In the genomic region with DNA sequence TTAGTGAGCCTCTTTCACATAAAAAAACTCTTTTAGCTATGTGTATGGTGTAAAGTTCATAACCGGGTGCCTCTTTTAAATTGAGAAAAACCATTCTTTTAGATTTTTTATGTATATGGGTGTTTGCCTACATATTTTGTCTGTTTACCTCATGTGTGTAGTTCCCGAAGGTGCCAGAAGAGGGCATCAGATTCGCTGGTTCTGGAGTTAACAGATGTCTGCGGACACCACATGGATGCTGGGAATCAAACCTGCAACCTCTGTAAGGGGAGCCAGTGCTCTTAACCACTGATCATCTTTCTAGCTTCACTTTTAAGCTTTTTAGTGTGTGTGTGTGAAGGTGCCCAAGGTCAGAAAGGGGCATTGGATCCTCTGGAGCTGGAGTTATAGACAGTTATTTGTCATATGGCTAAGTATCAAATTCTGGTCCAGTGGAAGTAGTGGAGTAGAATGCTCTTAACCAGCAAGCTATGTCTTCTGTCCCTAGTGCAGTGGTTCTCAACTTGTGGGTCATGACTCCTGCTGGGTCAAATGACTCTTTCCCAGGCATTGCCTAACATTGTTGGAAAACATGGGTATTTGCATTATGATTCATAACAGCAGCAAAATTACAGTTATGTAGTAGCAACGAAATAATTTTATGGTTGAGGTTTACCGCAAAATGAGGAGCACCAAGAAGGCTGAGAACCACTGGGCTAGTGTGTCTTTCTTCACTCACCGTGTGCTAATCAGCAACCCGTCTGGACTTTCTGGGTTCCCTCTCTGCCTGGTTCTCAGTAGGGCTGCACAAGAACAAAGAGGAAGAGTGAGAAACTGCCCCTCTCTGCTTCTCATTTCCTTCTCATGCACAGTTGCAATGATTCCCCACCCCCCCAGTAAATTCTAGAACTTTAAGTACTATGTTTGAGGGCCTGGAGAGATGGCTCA, we compare ENCODE assay signal across 16 mouse cellular contexts. TPM values are rescaled to one million over a fixed set of nuclear protein-coding genes. Genes with fewer than 3 reads are reported as not detected.
DNase-seq lines count a peak whose midpoint lies in the region; ATAC-seq and TF ChIP-seq lines count a peak whose summit lies in the region.
"Had no signal": no experiment of that assay in that cellular context is flagged by ENCODE, and none has a peak within 500 bp of the region (broad histone marks: within the 10 kb centered on the region; RNA-seq: fewer than 3 reads in every experiment).

No protein-coding gene starts in this region.

- 70% methylated on average over 8 of the region's 8 CpGs for WGBS in liver, postnatal 0 days (ENCODE audit: insufficient replicate concordance)

- H3K27ac ChIP-seq in liver, postnatal 0 days (ENCODE audit: low read depth), result peak overlapping the region; percentile 22; the same call in 1 of the 2 replicates
- no peak overlapping the region for H3K27ac ChIP-seq in MEL (ENCODE audit: control insufficient read depth, low read depth, low read length)
- H3K27ac ChIP-seq: embryonic facial prominence, embryonic 10.5 days; hindbrain, embryonic 14.5 days; limb, embryonic 15.5 days had no signal

- no peak for TF ChIP-seq RAD21 in MEL (IDR thresholded peaks at IDR 0.05; ENCODE audit: low read depth, low read length)

- no peaks in the 10 kb centered on the region for H3K79me2 ChIP-seq in MEL (ENCODE audit: control insufficient read depth, insufficient read depth, low read length, poor library complexity)

- TF ChIP-seq CTCF in liver, postnatal 0 days (IDR thresholded peaks at IDR 0.05; ENCODE audit: low read depth), result peak; percentile 43
- peak in 2 of 3 experiments; percentile 6 to 15; a peak in 2 of 6 replicates for TF ChIP-seq CTCF in MEL (IDR thresholded peaks at IDR 0.05 in 2 of 3, conservative IDR thresholded peaks at IDR 0.05 in 1 of 3; ENCODE audit: control insufficient read depth in 1 of 3, insufficient read depth in 1 of 3, low read depth in 2 of 3, low read length in 3 of 3, poor library complexity in 1 of 3, severe bottlenecking in 1 of 3)

- H3K4me1 ChIP-seq in liver, postnatal 0 days (ENCODE audit: insufficient read depth), result peaks cover 17% of the 10 kb centered on the region
- H3K4me1 ChIP-seq in MEL (ENCODE audit: control insufficient read depth in 1 of 2, insufficient read depth in 2 of 2, low read length in 2 of 2), result peaks cover 0 to 10% of the 10 kb centered on the region in 2 experiments; a peak in 3 of 4 replicates

- ATAC-seq in liver, postnatal 0 days, result no peak
- no peak for ATAC-seq in frontal cortex, adult (ENCODE audit: low TSS enrichment)

- no peak for TF ChIP-seq EP300 in liver, postnatal 0 days (IDR thresholded peaks at IDR 0.05; ENCODE audit: low read depth)
- no peak for TF ChIP-seq EP300 in MEL (IDR thresholded peaks at IDR 0.05; ENCODE audit: low read depth in 1 of 2, low read length in 2 of 2)

- H3K27me3 ChIP-seq in liver, postnatal 0 days (ENCODE audit: insufficient read depth, low read length), result no peaks in the 10 kb centered on the region
- H3K27me3 ChIP-seq in MEL (ENCODE audit: control insufficient read depth in 1 of 2, insufficient read depth in 2 of 2, low read length in 2 of 2), result no peaks in the 10 kb centered on the region
- H3K27me3 ChIP-seq: limb, embryonic 15.5 days; megakaryocyte, embryonic 14.5 days had no signal

- H3K9ac ChIP-seq in liver, postnatal 0 days (replicated peaks), result no peak overlapping the region
- H3K9ac ChIP-seq in MEL (ENCODE audit: control insufficient read depth, low read depth, low read length, poor library complexity, severe bottlenecking), result no peak overlapping the region
- H3K9ac ChIP-seq: hindbrain, embryonic 14.5 days; limb, embryonic 15.5 days had no signal

- no peak overlapping the region for H3K4me3 ChIP-seq in liver, postnatal 0 days (ENCODE audit: low read depth, low read length)
- no peak overlapping the region for H3K4me3 ChIP-seq in MEL (ENCODE audit: control insufficient read depth in 1 of 2, insufficient read depth in 1 of 2, low read depth in 2 of 2, low read length in 2 of 2)
- H3K4me3 ChIP-seq: embryonic facial prominence, embryonic 10.5 days; limb, embryonic 15.5 days; megakaryocyte, embryonic 14.5 days had no signal

- H3K4me2 ChIP-seq in liver, postnatal 0 days (ENCODE audit: low read depth, low read length), result no peak overlapping the region
- H3K4me2 ChIP-seq: hindbrain, embryonic 14.5 days; limb, embryonic 15.5 days had no signal

- no peak for TF ChIP-seq POLR2A in MEL (IDR thresholded peaks at IDR 0.05; ENCODE audit: control insufficient read depth in 1 of 2, insufficient read depth in 1 of 2, low read depth in 1 of 2, low read length in 2 of 2, poor library complexity in 1 of 2)

- no peaks in the 10 kb centered on the region for H3K36me3 ChIP-seq in liver, postnatal 0 days (replicated peaks; ENCODE audit: insufficient read depth, low read length)
- peaks cover 0 to 10% of the 10 kb centered on the region in 2 experiments; a peak in 1 of 4 replicates for H3K36me3 ChIP-seq in MEL (ENCODE audit: control insufficient read depth in 1 of 2, insufficient read depth in 2 of 2, low read length in 2 of 2)
- H3K36me3 ChIP-seq: embryonic facial prominence, embryonic 10.5 days; G1E; limb, embryonic 15.5 days had no signal

- DNase-seq in liver, postnatal 0 days, result peak; percentile 20
- no peak for DNase-seq in liver
- DNase-seq in 416B (ENCODE audit: low read depth), result peak; percentile 59
- no peak for DNase-seq in MEL (ENCODE audit: low read depth, low spot score)
- peak; percentile 49 for DNase-seq in induced T-regulatory cell, adult 2 months (ENCODE audit: low read depth)
- no peak for DNase-seq in ovary, postnatal 10 days (ENCODE audit: low spot score)
- DNase-seq in gastrocnemius, postnatal 25 days, result no peak
- DNase-seq: cerebellum, postnatal 10 days; kidney, adult 9 months; right cerebral cortex, postnatal 25 days had no signal

- H3K9me3 ChIP-seq in liver, postnatal 0 days (ENCODE audit: low read length), result no peaks in the 10 kb centered on the region
- no peaks in the 10 kb centered on the region for H3K9me3 ChIP-seq in MEL (replicated peaks; ENCODE audit: insufficient read depth, low read length)
- H3K9me3 ChIP-seq: embryonic facial prominence, embryonic 10.5 days; G1E; limb, embryonic 15.5 days had no signal

TF ChIP-seq in MEL, 35 proteins besides CTCF, POLR2A, EP300 and RAD21:
- TF ChIP-seq TCF12 (IDR thresholded peaks at IDR 0.05; ENCODE audit: low read depth, low read length) (no peak), TAL1 (IDR thresholded peaks at IDR 0.05; ENCODE audit: low read length) (no peak), NRF1 (IDR thresholded peaks at IDR 0.05; ENCODE audit: insufficient read depth, low read depth, low read length, poor library complexity, severe bottlenecking) (no peak), USF1 (IDR thresholded peaks at IDR 0.05; ENCODE audit: low read depth, low read length) (no peak), MAX (IDR thresholded peaks at IDR 0.05; ENCODE audit: low read length) (no peak)

RNA-seq across cellular contexts. Expression of a gene that starts 5.0 kb away (rescaled TPM):
- polyA plus RNA-seq in liver, postnatal 0 days (2015; fragmentation: Nextera tagmentation; extraction: Ambion mirVana), result 31.2 and 40.6 TPM in 2 replicates
- total RNA-seq in MEL (2012; rRNA removed), result 58.7 and 66.4 TPM in 2 replicates
- 100 to 1,000 TPM in 1 of 2 experiments, 10 to 100 TPM in 1; 67.3 to 475 TPM for polyA plus RNA-seq in MEL (2012; ENCODE audit: insufficient read depth in 1 of 2, insufficient read length in 2 of 2, low read depth in 1 of 2, low replicate concordance in 2 of 2, missing spikeins in 1 of 2)
- 10 to 100 TPM; 50.0 to 53.7 TPM for total RNA-seq in gastrocnemius, postnatal 25 days (2021)

RNA-seq across cellular contexts. Expression of a gene that starts 33.8 kb away (rescaled TPM):
- polyA plus RNA-seq in liver, postnatal 0 days (2015; fragmentation: Nextera tagmentation; extraction: Ambion mirVana), result 59.5 and 67.1 TPM in 2 replicates
- total RNA-seq in MEL (2012; rRNA removed), result 24.3 and 24.4 TPM in 2 replicates
- 10 to 100 TPM in 1 of 2 experiments, not detected in 1; 31.7 TPM for polyA plus RNA-seq in MEL (2012; ENCODE audit: insufficient read depth in 1 of 2, insufficient read length in 2 of 2, low read depth in 1 of 2, low replicate concordance in 2 of 2, missing spikeins in 1 of 2)
- total RNA-seq in gastrocnemius, postnatal 25 days (2021), result 10 to 100 TPM; 25.8 to 30.1 TPM

Comparison
In these comparisons a context has a peak if more than half of its experiments do, and no peak if none do; other contexts are left out.
1. DNase-seq: peak in liver, postnatal 0 days (single experiment), 416B (single experiment) and induced T-regulatory cell, adult 2 months (single experiment); none in liver (single experiment), MEL (single experiment), ovary, postnatal 10 days (single experiment) and gastrocnemius, postnatal 25 days (single experiment).